Mouse (Mus musculus): ENCODE measurements at regions not wholly inside any gene's neighbourhood (a gene's known extent, or its start where the extent isn't known, plus 50 kb on each side); places are given as distances from the start of the nearest gene placed in this dataset.

- TF ChIP-seq CTCF (IDR thresholded peaks at IDR 0.05; ENCODE audit: extremely low read depth, insufficient read length, insufficient replicate concordance, low read depth, low read length), result no peak
- TF ChIP-seq POLR2A (IDR thresholded peaks at IDR 0.05; ENCODE audit: low read depth, low read length), result no peak
These were observed 70.7 kb upstream of the Kcng1 start for GRCm38 (mm10) chr2:168352194-168352593.

All from small intestine, adult 2 months (tissue).